Mouse (Mus musculus): ENCODE measurements around the gene Dlec1.

Dlec1 gene

GRCm38 (mm10) chr9:119089437-119089836, 12.8 kb upstream of the Dlec1 start:
- DNase-seq (ENCODE audit: low read depth, low spot score): peak; percentile 69

- DNase-seq (ENCODE audit: low read depth, low spot score): no peak
These were observed 11.8 kb upstream of the Dlec1 start for GRCm38 (mm10) chr9:119090462-119090861.

- DNase-seq (ENCODE audit: low read depth, low spot score): peak; percentile 78
These were observed 10.5 kb upstream of the Dlec1 start for GRCm38 (mm10) chr9:119091581-119092310.

- DNase-seq (ENCODE audit: low read depth, low spot score): peak; percentile 59
These were observed 9.5 kb upstream of the Dlec1 start for GRCm38 (mm10) chr9:119092473-119093418.

- DNase-seq (ENCODE audit: low read depth, low spot score): peak; percentile 67
These were observed 8.6 kb upstream of the Dlec1 start, which contains the start of gene Plcd1 for GRCm38 (mm10) chr9:119093419-119094295. TSS of gene Plcd1 (minus strand) at chr9:119093502.

GRCm38 (mm10) chr9:119094462-119095109, 7.7 kb upstream of the Dlec1 start:
- no peak for DNase-seq (ENCODE audit: low read depth, low spot score)

- DNase-seq (ENCODE audit: low read depth, low spot score): peak; percentile 7
These were observed 1.9 kb upstream of the Dlec1 start for GRCm38 (mm10) chr9:119100177-119100898.

- no peak for DNase-seq (ENCODE audit: low read depth, low spot score)
These were observed 470 bp downstream of the Dlec1 start for GRCm38 (mm10) chr9:119102783-119103113.

- DNase-seq (ENCODE audit: low read depth, low spot score): peak; percentile 79
These were observed 5.3 kb downstream of the Dlec1 start for GRCm38 (mm10) chr9:119107566-119107965.

GRCm38 (mm10) chr9:119109685-119110353, 7.5 kb downstream of the Dlec1 start:
- no peak for DNase-seq (ENCODE audit: low read depth, low spot score)

- DNase-seq (ENCODE audit: low read depth, low spot score): no peak
These were observed 8.4 kb downstream of the Dlec1 start for GRCm38 (mm10) chr9:119110640-119111039.

GRCm38 (mm10) chr9:119114911-119115310, 12.6 kb downstream of the Dlec1 start:
- DNase-seq (ENCODE audit: low read depth, low spot score): no peak

GRCm38 (mm10) chr9:119119409-119120167, 17.3 kb downstream of the Dlec1 start:
- no peak for DNase-seq (ENCODE audit: low read depth, low spot score)

- no peak for DNase-seq (ENCODE audit: low read depth, low spot score)
These were observed 17.9 kb downstream of the Dlec1 start for GRCm38 (mm10) chr9:119120168-119120560.

GRCm38 (mm10) chr9:119122596-119123369, 20.5 kb downstream of the Dlec1 start:
- DNase-seq (ENCODE audit: low read depth, low spot score): no peak

GRCm38 (mm10) chr9:119128436-119129181, 26.3 kb downstream of the Dlec1 start:
- no peak for DNase-seq (ENCODE audit: low read depth, low spot score)

- no peak for DNase-seq (ENCODE audit: low read depth, low spot score)
These were observed 28.4 kb downstream of the Dlec1 start for GRCm38 (mm10) chr9:119130692-119131091.

GRCm38 (mm10) chr9:119138836-119139235, 36.6 kb downstream of the Dlec1 start:
- no peak for DNase-seq (ENCODE audit: low read depth, low spot score)

All from 3T3-L1 (cell line).